Mouse (Mus musculus) cerebellum, adult 8-10 months (tissue): ENCODE measurements around the gene Cep70.

ENCODE experiments used
- DNase-seq: peaks from one replicate; pipeline ENCODE4 v3.0.0; 2022

Cep70 gene

DNA sequence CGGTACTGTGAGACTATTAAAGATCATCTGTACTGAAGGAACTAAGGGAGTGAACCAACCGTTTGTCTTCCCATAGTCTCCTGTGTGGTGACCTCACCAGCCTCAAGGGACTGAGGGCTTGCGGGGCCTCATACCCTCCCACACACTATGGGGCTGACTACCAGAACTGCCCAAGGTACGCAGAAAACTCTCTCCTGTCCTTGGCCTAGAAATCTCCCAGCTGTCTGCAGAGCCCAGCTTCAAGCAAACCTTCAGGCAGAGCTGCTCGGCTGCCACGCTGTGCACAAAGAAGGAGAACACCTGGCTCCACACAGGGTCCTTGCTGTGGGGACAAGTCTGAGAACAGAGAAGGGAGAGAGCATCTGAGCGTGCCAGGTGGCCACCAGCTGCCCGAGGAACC is 76.8 kb downstream of the Cep70 start:
- no peak for DNase-seq

DNA sequence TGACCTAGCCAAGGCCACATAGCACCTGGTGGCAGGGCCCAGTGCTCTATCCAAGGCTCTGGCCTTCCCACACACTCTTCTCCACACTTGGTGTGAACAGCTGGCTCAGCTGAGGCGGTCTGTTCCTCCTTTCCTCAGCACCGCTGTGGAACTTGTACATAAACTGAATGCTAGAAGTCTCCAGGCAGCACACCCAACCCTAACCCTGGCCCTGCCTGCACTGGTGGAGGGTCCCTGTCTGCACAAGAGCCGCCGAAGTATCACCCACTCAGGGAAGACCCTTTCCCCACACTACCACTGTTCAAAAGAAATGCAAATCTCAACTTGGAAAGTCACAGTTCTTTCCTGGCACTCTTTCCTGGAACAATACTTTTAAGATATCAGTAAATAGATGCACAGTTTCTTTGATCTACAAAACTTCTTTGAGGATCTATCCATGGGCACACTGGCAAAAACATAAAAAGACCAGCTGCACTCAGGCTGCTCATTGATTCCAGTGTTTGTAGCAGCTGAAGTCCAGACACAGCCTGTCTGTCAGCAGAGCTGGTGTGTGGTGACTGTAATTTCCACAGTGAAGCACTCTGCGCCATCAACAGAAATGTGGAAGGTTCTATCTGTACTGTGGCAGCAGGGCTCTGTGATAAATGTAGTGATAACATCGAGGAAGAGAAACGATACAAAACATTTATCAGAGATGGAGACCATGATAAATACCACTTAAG is 82.2 kb downstream of the Cep70 start:
- DNase-seq, result no peak

DNA sequence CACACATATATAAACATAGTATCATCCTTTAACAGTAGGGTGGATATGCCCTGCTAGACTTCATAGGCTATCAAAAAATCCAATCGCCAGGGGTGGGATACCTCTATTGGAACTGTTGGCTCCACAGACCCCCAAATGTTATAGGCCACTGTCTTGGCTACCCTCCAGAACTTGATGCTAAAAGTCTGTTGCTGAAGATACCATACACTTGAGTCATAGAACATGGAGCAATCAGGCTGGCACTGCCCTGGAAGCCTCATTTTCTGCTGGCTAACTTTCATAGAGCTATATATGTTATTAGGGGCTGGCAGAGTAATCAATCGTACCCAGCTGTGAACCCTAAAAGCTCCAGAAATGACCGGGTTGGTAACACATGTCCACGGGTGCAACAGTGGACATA is 82.8 kb downstream of the Cep70 start:
- DNase-seq, result no peak

DNA sequence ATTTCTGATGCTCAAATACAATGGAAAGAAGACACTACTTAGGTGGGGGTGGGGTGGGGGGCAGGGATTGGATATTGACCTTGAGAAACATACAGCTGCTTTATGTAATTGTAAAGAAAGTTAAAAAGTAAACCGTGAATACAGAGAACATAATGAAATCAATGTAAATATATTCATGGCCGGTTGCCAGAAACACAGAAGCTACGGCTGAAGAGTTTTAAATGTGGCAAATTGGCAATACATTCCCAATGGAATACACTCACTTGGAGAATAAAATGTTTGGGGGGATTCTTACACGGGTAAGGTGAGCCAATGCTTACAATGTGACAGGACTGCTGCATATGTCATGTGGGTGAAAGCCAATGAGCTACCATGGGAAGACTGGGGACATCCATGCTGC is 83.7 kb downstream of the Cep70 start:
- DNase-seq, result no peak

DNA sequence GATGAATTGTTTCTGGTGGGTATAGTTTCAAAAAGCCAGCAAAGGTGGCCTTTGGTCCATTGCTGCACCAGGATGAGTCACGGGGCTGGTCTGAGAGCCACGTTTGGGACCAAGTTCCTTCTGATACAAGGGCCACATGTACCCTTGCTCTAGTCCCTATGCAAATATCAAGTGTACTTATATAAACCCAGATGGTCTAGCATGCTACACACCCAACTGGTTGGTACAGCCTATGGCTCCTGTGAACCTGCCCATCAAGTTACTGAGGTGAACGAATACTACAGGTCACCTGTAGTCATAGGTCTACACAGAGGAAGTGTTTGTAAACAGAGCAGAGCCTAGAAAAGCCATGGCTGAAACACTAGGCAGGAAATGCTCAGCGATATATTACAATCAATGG is 93.4 kb downstream of the Cep70 start:
- DNase-seq, result no peak

DNA sequence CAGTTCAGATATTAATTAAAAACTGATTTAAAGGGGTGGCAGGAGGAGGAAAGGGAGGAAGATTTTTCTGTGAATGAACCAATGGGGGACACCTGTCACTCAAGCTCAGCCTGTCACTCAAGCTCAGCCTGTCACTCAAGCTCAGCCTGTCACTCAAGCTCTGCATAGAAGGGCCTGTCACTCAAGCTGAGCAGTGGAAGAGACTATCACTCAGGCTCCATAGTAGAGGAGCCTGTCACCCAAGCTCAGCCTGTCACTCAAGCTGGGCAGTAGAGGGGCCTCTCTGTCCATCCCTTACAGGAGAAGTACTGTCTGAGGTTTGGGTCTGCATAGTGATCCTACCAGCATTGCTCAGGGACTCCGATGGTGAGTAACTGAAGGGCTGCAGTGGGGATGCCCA is 95.1 kb downstream of the Cep70 start:
- DNase-seq, result no peak

DNA sequence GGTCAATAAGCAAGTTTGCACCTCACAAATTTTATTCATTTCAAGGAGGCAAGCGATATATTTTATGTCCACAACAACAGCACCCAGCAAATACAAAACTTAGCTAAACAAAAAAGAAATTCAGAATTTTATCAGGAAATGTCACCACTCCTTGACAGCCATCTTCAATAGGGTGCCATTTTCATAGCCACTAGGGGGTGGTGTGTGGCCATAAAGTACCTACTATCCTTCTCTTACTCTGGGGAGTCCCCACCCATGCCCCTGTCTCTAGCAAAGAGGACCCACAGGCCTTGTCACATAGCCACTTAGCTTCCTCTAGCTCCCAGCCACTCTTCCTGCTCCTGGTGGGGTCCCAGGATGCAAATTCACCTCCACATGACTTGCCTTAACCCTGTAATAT is 96.0 kb downstream of the Cep70 start:
- no peak for DNase-seq

DNA sequence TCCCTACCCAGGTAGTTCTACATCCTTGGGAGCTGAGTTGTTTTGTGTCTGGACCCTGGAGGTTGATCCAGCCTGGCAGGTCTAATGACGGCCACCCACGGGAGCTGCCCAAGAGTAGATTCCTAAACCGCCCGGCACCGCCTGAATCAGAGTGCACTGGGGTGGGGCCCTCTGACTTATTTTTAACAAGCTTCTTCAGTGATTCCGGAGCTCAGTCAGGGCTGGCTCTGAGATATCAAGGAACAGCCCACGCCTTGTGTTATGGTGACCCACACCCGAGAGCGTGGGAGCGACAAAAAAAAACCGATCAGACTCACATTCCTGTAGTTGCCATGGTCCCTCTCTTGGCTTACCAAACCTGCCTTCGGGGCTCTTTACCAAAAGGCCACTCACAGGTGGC is 97.0 kb downstream of the Cep70 start:
- DNase-seq, result no peak

DNA sequence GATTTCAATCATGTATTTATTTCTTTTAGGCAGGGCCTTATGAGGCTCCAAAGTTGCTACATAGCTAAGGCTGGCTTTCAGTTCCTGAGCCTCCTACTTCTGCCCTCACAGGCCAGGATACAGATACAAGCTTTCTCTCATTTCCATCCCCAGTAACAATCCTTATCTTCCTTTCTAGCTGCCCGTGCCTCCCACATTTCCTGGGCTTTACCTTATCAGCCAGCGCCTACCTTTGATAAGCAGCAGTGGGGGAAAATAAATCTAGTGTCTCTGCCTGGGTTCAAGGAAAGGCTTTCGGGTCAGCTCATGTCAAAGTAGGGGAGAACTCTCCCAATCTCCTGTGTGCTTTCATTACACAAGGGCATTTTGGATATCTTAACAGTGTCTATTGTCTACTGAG is 98.4 kb downstream of the Cep70 start:
- no peak for DNase-seq

DNA sequence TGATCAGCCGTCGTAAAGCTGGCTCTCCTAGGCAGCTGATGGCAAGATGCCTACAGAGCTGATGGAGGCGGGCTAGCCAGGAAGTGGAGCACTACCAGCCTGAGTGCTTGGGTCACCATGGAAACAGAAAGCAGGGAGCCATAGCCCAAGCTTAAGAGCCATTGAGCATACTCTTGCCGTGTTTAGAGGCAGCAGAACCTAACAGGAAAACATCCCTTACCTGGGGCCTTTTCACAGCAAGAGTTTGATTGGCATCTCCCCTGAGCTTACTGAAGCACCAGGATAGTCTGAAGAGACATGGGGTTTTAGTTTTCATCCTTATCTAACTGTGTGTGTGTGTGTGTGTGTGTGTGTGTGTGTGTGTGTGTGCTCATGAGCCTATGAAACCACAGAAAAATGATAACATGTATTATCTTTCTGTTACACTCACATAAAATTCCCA is 102.2 kb downstream of the Cep70 start:
- DNase-seq, result no peak
